Mouse (Mus musculus) lung, postnatal 14 days (tissue): Measurements from ENCODE around the gene Prx.
"Not testable (repeated sequence)": the region's sequence is repeated elsewhere in the genome, so short reads cannot be mapped to it uniquely, and the experiment has no call there.

Experiments used
- DNase-seq: peaks from one replicate; pipeline ENCODE4 v3.0.0; 2021

The Prx gene

DNA sequence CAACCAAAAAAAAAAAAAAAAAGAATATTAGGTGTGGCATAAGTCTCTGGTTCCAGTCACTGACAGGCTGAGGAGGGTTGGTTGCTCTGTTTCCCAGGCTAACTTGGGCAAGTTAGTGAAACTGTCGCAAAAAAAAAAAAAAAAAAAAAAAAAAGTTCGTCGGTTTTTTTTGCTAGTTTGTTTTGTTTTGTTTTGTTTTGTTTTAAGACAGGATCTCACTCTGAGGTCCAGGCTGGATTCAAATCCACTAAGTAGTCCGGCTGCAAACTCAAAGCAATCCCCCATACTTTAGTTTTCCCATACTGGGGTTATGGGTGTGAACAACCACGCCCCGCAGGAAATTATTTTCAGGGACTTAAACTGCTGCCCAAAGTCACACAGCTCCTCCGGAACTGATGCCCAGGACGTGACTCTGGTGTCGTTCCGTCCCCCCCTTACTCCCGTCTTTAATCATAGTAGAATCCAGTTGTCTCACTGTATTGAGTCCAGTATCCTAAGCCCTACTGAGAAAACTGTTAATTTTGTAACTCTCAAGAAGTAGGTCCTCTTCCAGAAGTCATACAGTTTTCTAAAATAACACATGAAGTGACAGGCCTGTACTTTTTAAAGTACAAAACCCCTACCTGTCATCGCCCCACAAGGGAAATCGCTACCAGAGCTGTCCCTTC, 12.9 kb upstream of the Prx start:
- peak; percentile 49 for DNase-seq

DNA sequence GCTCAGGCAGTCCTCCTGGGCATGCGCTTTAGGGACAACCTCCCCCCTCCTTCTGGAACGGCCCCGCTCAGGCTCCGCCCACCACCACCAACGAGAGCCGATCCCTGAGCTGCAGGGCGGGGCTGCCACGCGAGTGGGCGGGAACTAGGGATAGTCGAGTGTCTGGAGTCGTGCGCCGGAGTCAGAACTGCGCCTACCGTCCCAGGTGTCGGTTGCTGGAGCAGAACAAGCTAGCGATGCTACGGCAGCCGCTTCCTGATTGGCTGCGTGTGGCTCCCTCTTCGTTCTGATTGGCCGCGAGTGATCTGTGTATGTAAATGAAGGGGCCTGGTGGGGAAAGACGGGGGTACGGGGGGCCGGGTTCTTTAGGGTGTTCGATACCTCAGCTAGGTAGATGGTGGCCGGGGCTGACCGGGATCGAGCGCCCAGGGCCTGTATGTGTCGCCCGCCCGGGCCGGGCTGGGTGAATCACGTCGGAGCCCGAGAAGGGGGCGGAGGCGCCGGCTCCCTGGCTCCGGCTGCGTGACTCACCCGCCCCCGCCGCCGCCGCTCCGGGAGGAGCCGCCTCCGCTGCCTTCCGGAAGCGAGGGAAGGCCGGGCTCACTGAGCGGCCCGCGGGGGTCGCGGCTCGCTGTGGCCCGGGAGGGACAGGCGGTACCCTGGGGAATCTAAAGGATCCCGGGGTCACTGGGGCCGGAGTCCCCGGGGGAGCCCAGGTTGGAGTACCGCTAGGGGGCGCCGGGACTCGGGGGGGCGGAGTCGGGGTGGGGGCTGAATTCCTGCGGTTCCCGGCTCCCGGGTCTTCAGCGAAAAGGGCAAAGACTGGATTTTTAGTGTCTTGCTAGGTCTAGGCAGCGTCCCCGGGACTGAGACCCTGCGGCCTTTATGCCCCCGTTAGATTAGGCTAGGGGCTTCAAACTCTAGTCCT, 12.1 kb upstream of the Prx start, which contains the start of gene Sertad1:
Gene Sertad1 (plus strand): TSS at position 141 of the 928 bp plus-strand sequence.
- peak; percentile 100 for DNase-seq

DNA sequence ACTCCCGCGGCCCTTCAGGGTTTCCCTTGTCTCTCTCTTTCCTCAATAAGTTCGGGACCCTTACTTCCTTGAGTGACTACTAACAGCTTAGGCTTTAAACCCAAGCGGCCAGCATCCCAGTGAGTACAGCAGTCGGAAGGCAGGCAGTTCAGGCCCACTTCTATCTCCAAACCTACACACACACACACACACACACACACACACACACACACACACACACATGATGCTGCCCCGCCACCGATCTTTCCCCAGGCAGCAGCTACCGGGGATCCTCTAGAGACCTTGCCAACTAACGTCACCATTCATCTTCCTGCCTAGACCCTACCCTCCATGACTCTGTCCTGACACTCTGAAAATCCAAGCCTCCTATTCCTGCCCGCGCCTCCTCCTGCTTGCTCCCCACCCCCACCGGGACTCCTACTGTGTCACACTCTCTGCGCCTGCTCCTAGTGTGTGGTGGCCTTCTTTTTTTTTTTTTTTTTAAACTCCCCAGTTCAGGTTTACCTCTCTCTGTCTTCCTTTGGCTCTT, 11.3 kb upstream of the Prx start:
- peak; percentile 78 for DNase-seq

DNA sequence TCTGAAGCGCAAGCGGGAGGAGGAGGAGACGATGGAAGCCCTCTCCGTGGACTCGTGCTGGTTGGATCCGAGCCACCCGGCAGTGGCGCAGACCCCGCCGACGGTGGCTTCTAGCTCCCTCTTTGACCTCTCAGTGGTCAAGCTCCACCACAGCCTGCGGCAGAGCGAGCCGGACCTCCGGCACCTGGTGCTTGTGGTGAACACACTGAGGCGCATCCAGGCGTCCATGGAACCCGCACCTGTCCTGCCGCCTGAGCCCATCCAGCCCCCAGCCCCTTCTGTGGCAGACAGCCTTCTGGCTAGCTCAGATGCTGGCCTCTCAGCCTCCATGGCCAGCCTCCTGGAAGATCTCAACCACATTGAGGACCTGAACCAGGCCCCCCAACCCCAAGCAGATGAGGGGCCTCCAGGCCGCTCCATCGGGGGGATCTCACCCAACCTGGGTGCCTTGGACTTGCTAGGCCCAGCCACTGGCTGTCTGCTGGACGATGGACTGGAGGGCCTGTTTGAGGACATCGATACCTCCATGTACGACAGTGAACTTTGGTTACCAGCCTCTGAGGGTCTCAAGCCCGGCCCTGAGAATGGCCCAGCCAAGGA, 9.8 kb upstream of the Prx start:
- no peak for DNase-seq

DNA sequence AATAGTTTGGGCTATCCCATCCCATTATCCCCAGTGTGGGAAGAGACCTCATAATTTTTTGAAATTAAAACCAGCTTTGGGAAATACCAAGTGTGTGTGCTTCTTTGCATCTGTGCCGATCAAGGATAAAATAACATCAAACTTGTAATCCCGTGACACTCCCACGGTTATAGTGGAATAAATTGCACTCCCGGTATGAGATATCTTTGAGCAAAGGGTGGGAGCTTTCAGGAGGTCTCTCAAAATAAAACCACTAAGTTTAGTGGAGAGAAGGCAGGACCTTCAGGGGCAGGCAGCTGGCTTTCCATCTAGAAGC, 8.9 kb upstream of the Prx start:
- DNase-seq = no peak

DNA sequence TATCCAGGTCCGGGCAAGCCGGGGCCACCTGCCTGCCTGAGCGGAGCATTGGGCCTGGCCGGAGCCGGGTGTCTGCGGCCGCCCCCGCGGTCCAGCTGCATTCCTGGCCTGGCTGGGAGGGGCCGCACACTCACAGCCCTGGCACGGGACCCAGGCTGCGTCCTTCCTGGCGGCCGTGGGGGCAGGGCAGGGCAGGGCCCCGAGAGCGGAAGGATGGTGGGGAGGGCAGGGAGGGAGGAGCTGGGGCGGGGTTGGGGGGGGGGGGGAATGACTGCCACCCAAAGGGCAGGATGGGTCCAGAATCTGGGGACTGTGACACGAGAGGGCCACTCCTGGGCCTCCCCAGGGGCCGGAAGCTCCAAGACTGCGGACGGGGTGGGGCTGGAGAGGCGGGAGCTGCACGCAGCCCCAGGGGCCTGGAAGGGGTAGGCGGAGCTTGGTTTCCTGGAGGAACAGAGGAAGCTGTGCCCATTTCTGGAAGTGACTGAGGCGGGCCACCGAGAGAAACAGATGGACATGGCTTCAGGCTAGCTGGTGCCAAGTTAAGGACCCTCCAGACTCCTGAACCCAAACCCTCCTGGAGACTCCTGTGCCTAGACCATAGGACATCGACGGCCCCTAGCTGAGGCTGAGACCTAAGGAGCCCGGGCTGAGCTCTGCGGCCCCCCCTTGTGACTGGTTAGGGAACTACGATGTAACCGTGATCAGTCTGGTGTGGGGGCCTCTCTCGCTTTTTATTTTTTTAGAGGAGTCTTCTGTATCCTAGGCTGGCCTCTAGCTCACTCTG, 8.4 kb upstream of the Prx start:
- DNase-seq = peak; percentile 96

DNA sequence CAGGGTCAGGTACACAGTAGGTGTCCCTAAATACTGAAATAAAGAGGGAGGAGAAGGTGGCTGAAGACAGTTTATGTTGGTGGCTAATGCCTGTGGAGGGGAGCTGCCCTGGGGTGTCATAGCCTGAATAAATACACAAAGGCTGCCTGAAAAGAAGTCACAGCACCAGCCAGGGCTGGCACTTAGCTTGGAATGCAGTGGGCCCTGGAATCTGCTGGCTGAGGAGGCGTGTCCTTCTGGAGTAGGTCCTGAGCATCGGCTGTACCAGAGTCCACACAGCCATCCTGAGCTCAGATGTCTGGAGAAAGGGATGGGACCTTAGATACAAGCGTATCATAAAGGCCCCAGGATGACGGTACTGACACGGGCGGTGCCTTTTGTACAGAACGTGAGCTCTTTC, 7.3 kb upstream of the Prx start:
- no peak for DNase-seq

DNA sequence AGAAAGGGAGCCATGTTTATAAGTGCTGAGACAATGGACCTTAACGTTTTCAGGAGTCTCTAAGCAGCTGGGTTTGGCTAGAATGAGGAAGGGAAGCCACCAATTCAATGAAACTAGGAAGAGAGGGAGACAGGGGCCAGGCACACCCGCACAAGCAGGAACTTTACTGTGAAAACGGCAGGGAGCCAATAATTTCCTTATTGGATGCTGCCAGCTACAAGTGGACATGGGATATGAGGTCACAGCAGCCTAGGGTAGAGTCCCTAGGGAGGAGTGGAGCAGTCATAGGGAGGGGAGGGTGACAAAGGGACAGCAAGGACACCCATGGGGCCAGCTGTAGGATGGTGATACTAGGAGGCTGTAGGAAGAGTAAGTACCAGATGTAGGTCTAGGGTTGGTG, 6.1 kb upstream of the Prx start:
- no peak for DNase-seq

DNA sequence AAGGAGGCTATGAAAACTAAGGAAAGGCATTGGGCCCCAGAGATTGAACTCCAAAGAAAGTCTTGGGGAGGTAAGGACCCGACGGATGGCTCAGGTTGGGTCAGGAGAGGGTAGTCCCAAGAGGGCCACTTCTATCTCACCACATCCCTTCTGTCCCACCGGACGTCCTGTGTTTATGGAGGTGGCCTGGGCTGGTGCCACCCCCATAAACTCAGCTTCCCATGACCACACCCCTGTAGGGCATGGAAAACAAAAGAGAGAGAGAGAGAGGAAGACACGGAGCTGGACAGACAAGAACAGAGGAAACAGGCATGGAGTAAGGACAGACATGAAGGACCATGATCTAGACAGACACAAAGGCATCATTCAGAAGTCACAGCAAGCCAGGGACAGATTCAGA, 5.7 kb upstream of the Prx start:
- DNase-seq = peak; percentile 47

DNA sequence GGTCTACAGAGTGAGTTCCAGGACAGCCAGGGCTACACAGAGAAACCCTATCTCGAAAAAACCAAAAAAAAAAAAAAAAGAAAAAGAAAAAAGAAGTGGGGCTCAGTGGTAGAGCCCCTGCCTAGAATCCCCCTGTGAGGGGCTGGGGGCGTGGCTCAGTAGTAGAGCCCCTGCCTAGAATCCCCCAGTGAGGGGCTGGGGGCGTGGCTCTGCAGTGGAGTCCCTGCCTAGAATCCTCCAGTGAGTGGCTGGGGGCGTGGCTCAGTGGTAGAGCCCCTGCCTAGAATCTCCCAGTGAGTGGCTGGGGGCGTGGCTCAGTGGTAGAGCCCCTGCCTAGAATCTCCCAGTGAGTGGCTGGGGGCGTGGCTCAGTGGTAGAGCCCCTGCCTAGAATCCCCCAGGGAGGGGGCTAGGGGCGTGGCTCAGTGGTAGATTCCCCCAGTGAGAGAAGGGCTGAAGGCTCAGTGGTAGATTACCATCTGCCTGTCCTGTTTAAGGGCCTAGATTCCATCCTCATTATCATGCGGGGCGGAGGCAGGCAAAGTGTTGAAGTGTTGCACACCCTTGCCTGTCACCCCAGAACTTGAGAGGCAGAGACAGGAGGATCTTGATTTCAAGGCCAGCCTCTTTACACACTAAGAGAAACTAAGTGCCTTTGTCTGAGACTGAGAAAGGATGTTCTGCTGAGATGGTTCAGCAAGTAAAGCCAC, 4.3 kb upstream of the Prx start:
- DNase-seq = not testable (repeated sequence)

DNA sequence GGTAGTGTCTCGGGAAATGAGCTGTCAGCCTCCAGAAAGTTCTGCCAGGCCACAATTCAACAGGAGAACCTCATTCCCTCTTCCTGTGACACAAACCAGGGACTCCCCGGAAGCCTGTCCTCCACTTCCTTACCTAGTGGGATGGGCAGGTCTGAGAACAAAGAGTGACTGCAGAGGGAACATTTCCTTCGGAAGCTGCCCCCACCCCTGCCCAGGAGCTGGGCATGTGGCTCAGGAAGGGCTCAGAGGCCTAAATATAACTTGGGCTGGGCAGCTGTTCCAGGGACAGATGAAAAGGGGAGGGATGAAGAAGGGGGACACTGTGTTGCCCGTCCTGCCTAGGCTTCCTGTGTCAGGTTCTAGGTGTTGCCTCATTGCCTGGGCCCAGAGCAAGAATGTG, 2.5 kb downstream of the Prx start:
- peak; percentile 50 for DNase-seq

DNA sequence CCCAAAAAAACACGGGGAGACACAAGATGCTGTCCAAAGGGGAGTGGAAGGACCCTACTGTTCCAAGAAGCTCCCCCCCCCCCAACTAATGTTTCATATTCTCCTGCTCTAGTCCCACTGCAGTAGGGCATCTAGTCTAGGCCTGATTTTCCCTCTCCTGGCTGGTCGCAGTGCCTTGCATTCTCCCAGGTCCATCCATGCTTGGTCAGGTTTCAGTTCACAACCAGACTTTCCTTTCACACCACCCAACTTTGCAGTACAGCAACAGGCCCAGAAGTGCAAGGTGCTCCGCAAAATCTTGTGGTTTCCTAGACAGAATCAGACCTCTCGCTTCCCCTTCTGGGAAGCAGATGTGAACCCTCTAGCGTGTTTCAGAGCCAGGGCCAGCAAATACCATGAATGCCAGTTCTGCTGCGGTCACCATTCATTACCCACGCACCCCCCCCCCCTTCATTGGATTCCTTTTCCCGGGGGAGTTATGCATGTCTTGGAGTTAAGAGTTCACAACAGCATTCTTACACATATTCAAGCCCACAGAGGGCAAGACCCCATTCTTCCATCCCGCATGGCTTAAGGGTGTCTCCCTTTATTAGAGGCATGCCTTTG, 7.7 kb downstream of the Prx start:
- no peak for DNase-seq

DNA sequence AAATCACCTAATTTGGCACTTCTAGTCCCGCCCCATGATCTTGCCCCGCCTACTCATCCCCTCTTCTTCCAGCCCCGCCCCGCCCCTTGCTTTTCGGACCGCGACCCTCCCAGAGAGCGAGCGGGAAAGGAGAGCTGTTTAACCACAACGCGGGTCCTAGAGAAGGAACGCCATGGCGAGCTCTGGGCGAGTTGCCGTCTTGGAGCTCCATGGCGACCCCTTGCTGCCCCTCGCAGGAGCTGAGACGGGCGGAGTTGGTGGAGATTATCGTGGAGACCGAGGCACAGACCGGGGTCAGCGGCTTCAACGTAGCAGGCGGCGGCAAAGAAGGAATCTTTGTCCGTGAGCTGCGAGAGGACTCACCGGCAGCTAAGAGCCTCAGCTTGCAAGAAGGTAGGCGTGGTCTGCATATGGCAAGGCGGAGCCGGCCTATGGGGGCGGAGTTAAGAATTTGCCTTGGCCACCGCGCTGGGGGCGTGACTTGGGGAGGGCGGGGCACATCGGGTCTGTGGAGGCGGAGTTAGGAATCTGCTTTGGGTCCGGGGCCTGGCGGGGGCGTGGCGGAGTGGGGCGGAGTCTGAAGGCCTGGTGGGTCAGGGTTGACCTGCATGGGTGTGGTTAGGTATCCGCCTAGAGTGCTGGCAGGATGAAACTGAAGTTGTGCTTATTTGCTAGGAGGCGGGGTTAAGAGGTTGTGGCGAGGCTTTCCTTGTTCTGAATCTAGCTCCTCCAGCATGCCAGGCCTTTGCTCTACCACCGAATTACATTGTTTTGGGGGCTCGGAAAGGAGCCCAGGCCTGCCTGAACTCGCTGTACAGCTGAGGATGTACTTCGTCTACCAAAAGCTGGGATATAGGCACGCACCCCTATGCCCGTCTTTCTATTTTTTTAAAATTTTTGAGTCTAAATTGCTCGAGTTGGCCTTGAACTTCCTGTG, 8.9 kb downstream of the Prx start:
- DNase-seq = peak; percentile 99

DNA sequence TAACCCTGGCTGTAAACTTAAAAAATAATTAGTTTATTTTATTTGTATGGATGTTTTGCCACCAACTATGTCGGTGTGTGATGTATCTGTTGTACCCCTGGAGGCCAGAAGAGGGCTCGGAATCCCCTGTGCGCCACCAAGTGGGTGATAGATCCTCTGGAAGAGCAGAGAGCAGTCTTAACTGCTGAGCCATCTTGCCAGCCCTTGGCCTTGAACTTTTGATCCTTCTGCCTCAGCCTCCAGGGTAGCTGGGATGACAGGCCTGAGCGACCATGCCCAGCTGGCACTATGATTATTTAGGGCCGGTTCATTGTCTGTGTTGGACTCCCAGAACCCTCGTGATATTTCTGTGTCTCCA, 9.5 kb downstream of the Prx start:
- peak; percentile 70 for DNase-seq

DNA sequence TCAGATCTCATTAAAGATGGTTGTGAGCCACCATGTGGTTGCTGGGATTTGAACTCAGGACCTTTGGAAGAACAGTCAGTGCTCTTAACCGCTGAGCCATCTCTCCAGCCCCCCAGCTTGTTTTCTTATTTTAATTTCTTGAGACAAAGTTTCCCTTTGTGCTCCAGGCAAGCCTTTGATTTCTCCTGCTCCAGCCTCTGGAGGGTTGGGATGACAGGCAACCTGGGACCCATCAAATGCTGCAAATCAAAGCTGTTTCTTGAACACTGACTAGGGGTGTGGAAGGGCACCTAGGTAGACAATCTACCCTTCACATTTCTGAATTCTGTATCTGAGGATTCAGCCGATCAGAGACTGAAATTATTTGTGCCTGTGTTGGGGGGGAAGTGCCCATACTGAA, 11.7 kb downstream of the Prx start:
- no peak for DNase-seq

DNA sequence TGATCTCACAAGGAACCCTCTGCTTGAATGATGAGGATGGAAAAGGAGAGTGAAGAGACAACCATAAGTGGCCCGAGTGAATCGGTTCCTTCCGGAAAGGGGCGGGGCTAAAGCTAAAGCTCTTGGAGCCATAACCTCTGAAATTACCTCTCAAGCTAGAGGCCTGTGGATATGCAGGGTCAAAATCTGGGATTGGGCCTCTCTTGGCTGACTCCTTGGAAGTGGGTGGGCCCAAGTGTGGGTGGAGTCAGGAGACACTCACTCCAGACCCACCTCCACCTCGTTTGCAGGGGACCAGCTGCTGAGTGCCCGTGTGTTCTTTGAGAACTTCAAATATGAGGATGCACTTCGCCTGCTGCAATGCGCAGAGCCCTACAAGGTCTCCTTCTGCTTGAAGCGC, 15.8 kb downstream of the Prx start:
- DNase-seq = no peak

DNA sequence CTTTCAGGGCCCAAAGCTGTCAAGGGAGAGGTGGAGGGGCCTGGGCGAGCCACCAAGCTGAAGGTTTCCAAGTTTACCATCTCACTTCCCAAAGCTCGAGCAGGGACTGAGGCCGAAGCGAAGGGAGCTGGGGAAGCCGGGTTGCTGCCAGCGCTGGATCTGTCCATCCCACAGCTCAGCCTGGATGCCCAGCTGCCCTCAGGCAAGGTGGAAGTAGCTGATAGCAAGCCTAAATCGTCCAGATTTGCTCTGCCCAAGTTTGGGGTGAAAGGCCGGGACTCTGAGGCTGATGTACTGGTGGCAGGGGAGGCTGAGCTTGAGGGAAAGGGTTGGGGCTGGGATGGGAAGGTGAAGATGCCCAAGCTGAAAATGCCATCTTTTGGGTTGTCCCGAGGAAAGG, 19.2 kb downstream of the Prx start:
- no peak for DNase-seq

DNA sequence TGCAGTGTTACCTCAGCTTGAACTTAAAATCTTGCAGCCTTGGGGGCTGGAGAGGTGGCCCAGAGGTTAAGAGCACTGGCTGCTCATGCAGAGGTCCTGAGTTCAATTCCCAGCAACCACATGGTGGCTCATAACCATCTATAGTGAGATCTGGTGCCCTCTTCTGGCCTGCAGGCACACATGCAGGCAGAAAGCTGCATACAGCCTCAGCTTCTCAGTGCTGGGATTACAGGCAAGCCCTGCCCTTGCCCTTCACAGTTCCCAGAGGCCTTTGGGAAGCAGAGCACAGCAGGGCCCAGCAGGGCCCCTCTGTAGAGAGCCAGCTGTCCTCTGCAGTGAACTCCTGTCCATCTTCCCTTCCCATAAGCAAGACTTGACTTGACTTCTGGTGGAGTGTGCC, 21.0 kb downstream of the Prx start:
- no peak for DNase-seq

DNA sequence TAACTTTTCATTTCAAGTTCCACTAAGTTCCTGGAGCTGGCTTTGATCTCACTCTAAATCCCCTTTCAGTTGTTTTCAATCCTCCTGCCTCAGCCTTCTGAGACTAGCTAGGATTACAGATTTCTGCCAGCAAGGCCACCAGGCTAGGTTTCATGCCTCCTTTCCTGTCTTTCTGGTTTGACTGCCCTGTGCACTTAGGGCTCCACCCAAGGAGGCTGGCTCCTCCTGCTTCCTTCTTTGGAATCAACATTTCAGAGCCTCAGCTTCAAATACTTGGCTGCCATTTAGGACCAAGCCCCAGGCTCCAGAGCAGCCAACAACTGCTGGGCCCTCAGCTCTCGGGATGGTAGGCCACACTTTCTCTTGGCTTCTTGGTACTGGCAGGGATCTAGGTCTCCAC, 21.5 kb downstream of the Prx start:
- peak; percentile 16 for DNase-seq

DNA sequence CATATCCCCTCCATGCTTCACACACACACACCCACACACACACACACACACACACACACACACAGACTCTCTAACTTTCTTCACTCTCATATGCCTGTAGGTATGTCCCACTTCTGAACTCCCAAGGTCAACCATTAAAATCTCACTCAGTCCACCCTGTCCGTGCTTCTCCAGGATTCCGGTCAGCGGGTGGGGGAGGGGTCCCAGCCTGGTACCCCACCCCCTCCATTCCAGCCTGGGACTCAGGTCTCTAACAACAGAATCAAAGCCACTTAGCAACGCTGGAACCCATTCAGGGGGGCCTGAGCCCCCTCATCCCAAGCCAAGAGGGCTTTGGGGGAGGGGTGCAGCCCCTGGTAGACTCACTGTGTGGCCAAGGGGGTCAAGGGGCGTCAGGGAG, 23.8 kb downstream of the Prx start, which contains the start of gene Hipk4:
Gene Hipk4 (plus strand): TSS at position 301 of the 400 bp plus-strand sequence.
- DNase-seq = no peak

DNA sequence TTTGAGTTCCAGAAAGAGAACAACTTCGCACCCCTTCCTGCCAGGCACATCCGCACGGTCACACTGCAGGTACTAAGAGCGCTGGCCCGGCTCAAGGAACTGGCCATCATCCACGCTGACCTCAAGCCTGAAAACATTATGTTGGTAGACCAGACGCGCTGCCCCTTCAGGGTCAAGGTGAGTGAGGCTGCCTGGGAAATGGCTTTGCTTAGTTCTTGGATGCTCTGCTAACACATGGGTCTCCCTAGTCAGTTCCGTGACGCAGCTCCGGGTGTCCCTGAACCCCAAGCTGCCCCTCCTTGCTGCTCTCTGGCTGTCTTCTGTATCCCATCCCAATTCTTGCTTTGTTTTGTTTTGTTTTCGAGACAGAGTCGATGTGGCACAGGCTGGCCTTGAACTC, 24.7 kb downstream of the Prx start:
- DNase-seq = no peak
